Mouse (Mus musculus) C2C12 (cell line): ENCODE measurements at regions not wholly inside any gene's neighbourhood (a gene's known extent, or its start where the extent isn't known, plus 50 kb on each side); places are given as distances from the start of the nearest gene placed in this dataset.

Experiments used
- H3K27me3 ChIP-seq: one replicate; pipeline ENCODE4 v1.6.1; 2011; ENCODE audit not compliant: control insufficient read depth, insufficient read depth, insufficient read length
- H3K36me3 ChIP-seq: one replicate; pipeline ENCODE4 v1.6.1; 2011; ENCODE audit not compliant: control insufficient read depth, insufficient read depth
- H3K4me3 ChIP-seq: one replicate; pipeline ENCODE4 v1.5.1; 2011; ENCODE audit warnings: mild to moderate bottlenecking, control low read depth; ENCODE audit not compliant: poor library complexity, insufficient read depth, severe bottlenecking
- H3K79me2 ChIP-seq: one replicate; pipeline ENCODE4 v1.6.1; 2011; ENCODE audit not compliant: control insufficient read depth, insufficient read depth
- H3K79me3 ChIP-seq: one replicate; pipeline ENCODE4 v1.6.1; 2011; ENCODE audit warnings: low read depth, control low read depth
- H3ac ChIP-seq: one replicate; pipeline ENCODE3; 2011; ENCODE audit warnings: low read depth; ENCODE audit not compliant: control insufficient read depth, insufficient read length
- CEBPB ChIP-seq: IDR thresholded peaks from one replicate; pipeline ENCODE4 v1.6.1; 2011; ENCODE audit warnings: low read depth, mild to moderate bottlenecking, control low read depth, moderate library complexity
- CTCF ChIP-seq: IDR thresholded peaks from one replicate; pipeline ENCODE4 v1.5.1; 2011; ENCODE audit not compliant: control insufficient read depth, insufficient read depth, insufficient read length
- FOSL1 ChIP-seq: IDR thresholded peaks from one replicate; pipeline ENCODE4 v1.8.0; 2011; ENCODE audit warnings: mild to moderate bottlenecking, low read length; ENCODE audit not compliant: poor library complexity, insufficient read depth, severe bottlenecking
- MAX ChIP-seq: IDR thresholded peaks from one replicate; pipeline ENCODE4 v1.6.1; 2011; ENCODE audit warnings: mild to moderate bottlenecking, control low read depth
- MYOD1 ChIP-seq: IDR thresholded peaks from one replicate; pipeline ENCODE4 v1.6.1; 2011; ENCODE audit warnings: low read depth; ENCODE audit not compliant: control insufficient read depth, insufficient read length
- MYOG ChIP-seq: IDR thresholded peaks from one replicate; pipeline ENCODE4 v1.6.1; 2011; ENCODE audit not compliant: control insufficient read depth, insufficient read length; ENCODE audit errors: extremely low read depth
- USF1 ChIP-seq: IDR thresholded peaks from one replicate; pipeline ENCODE4 v1.6.1; 2011; ENCODE audit warnings: low read depth, mild to moderate bottlenecking, control low read depth, moderate library complexity

- no peak overlapping the region for H3ac ChIP-seq
- H3K27me3 ChIP-seq = no peaks in the 10 kb centered on the region
- no peaks in the 10 kb centered on the region for H3K79me2 ChIP-seq
- H3K36me3 ChIP-seq = no peaks in the 10 kb centered on the region
- H3K4me3 ChIP-seq = no peak overlapping the region
- TF ChIP-seq CEBPB = peak; percentile 90
- peak; percentile 35 for TF ChIP-seq MYOD1
- no peak for TF ChIP-seq USF1
- TF ChIP-seq FOSL1 = no peak
- peak; percentile 38 for TF ChIP-seq MAX
- no peak for TF ChIP-seq CTCF
- no peaks in the 10 kb centered on the region for H3K79me3 ChIP-seq
Observed at GRCm38 (mm10) chr9:120843753-120844152, 85.3 kb upstream of the Ctnnb1 start.

- Histone ChIP-seq H3K36me3 (no peaks in the 10 kb centered on the region), H3ac (no peak overlapping the region), H3K27me3 (no peaks in the 10 kb centered on the region), H3K4me3 (no peak overlapping the region), H3K79me3 (no peaks in the 10 kb centered on the region), H3K79me2 (no peaks in the 10 kb centered on the region)
- TF ChIP-seq CTCF (no peak), MAX (no peak), MYOG (no peak), USF1 (no peak), CEBPB (no peak), MYOD1 (no peak), FOSL1 (no peak)
Observed at GRCm38 (mm10) chr9:120845538-120845937, 83.5 kb upstream of the Ctnnb1 start.

GRCm38 (mm10) chr9:120847649-120848048 lies 81.4 kb upstream of the Ctnnb1 start:
- Histone ChIP-seq H3ac (no peak overlapping the region), H3K4me3 (no peak overlapping the region)

GRCm38 (mm10) chr9:120848962-120849361 lies 80.1 kb upstream of the Ctnnb1 start:
- TF ChIP-seq MYOD1 (no peak), MYOG (no peak), USF1 (no peak), FOSL1 (no peak), MAX (no peak), CEBPB (no peak), CTCF (no peak)
- H3K4me3 ChIP-seq = no peak overlapping the region
- no peaks in the 10 kb centered on the region for H3K79me3 ChIP-seq
- H3K27me3 ChIP-seq = no peaks in the 10 kb centered on the region
- H3ac ChIP-seq = no peak overlapping the region
- no peaks in the 10 kb centered on the region for H3K79me2 ChIP-seq
- no peaks in the 10 kb centered on the region for H3K36me3 ChIP-seq

More at GRCm38 (mm10) chr9:120847649-120848048, 81.4 kb upstream of the Ctnnb1 start:
- TF ChIP-seq CEBPB = no peak
- no peak for TF ChIP-seq CTCF
- TF ChIP-seq MYOD1 = no peak
- TF ChIP-seq MYOG = no peak
- TF ChIP-seq MAX = no peak
- no peak for TF ChIP-seq FOSL1
- TF ChIP-seq USF1 = no peak
- H3K79me2 ChIP-seq = no peaks in the 10 kb centered on the region
- no peaks in the 10 kb centered on the region for H3K27me3 ChIP-seq
- H3K36me3 ChIP-seq = no peaks in the 10 kb centered on the region
- H3K79me3 ChIP-seq = no peaks in the 10 kb centered on the region

- no peak overlapping the region for H3ac ChIP-seq
- no peaks in the 10 kb centered on the region for H3K79me3 ChIP-seq
- H3K36me3 ChIP-seq = no peaks in the 10 kb centered on the region
- no peak overlapping the region for H3K4me3 ChIP-seq
- no peak for TF ChIP-seq MAX
- TF ChIP-seq MYOD1 = peak; percentile 52
- no peak for TF ChIP-seq FOSL1
- no peaks in the 10 kb centered on the region for H3K79me2 ChIP-seq
- H3K27me3 ChIP-seq = no peaks in the 10 kb centered on the region
Observed at GRCm38 (mm10) chr9:120850092-120850491, 78.9 kb upstream of the Ctnnb1 start.

- H3K4me3 ChIP-seq = no peak overlapping the region
- H3ac ChIP-seq = no peak overlapping the region
- no peaks in the 10 kb centered on the region for H3K79me3 ChIP-seq
- H3K36me3 ChIP-seq = no peaks in the 10 kb centered on the region
- TF ChIP-seq USF1 = no peak
- H3K27me3 ChIP-seq = no peaks in the 10 kb centered on the region
- H3K79me2 ChIP-seq = no peaks in the 10 kb centered on the region
Observed at GRCm38 (mm10) chr9:120851914-120852313, 77.1 kb upstream of the Ctnnb1 start.

GRCm38 (mm10) chr9:120852572-120852971 lies 76.4 kb upstream of the Ctnnb1 start:
- H3K4me3 ChIP-seq = no peak overlapping the region
- H3K27me3 ChIP-seq = no peaks in the 10 kb centered on the region
- no peak for TF ChIP-seq MAX
- no peak for TF ChIP-seq CTCF
- TF ChIP-seq USF1 = no peak
- no peak for TF ChIP-seq FOSL1
- TF ChIP-seq CEBPB = no peak
- no peak for TF ChIP-seq MYOG
- TF ChIP-seq MYOD1 = no peak
- H3ac ChIP-seq = no peak overlapping the region
- H3K79me3 ChIP-seq = no peaks in the 10 kb centered on the region
- H3K36me3 ChIP-seq = no peaks in the 10 kb centered on the region
- no peaks in the 10 kb centered on the region for H3K79me2 ChIP-seq
